Mouse (Mus musculus): ENCODE results near the gene Pde2a.
"Not testable (repeated sequence)": the region's sequence is repeated elsewhere in the genome, so short reads cannot be mapped to it uniquely, and the experiment has no call there.

The Pde2a gene

GRCm38 (mm10) chr7:101559393-101559792, 137.9 kb downstream of the Pde2a start:
- in situ Hi-C loops (cut with MboI, MseI): not testable (repeated sequence)
